ENCODE assay signal across 13 mouse cellular contexts in genomic region chr2:122337291-122337690, GRCm38 (mm10). TPM values are rescaled to one million over a fixed set of nuclear protein-coding genes. Genes with fewer than 3 reads are reported as not detected.
A peak's percentile ranks its signal among the peaks of the same experiment; 100 is the strongest.
DNase-seq lines count a peak whose midpoint lies in the region; ATAC-seq lines count a peak whose summit lies in the region.
"Had no signal": no experiment of that assay in that cellular context is flagged by ENCODE, and none has a peak within 500 bp of the region (broad histone marks: within the 10 kb centered on the region; RNA-seq: fewer than 3 reads in every experiment).

No protein-coding gene starts in this region.

- H3K27me3 ChIP-seq in heart, embryonic 15.5 days, result peaks cover 4% of the 10 kb centered on the region; the same call in 1 of the 2 replicates
- H3K27me3 ChIP-seq in embryonic facial prominence, embryonic 11.5 days (ENCODE audit: control insufficient read depth, insufficient read depth, low read length), result no peaks in the 10 kb centered on the region
- H3K27me3 ChIP-seq in hindbrain, embryonic 13.5 days, result peaks cover 8% of the 10 kb centered on the region; the same call in 1 of the 2 replicates
- H3K27me3 ChIP-seq in midbrain, embryonic 15.5 days (replicated peaks), result no peaks in the 10 kb centered on the region

- no peaks in the 10 kb centered on the region for H3K9me3 ChIP-seq in heart, embryonic 15.5 days (replicated peaks)
- H3K9me3 ChIP-seq in embryonic facial prominence, embryonic 11.5 days (replicated peaks; ENCODE audit: control insufficient read depth, low read length), result no peaks in the 10 kb centered on the region
- H3K9me3 ChIP-seq in hindbrain, embryonic 13.5 days, result no peaks in the 10 kb centered on the region
- no peaks in the 10 kb centered on the region for H3K9me3 ChIP-seq in midbrain, embryonic 15.5 days

- H3K27ac ChIP-seq in heart, embryonic 15.5 days, result no peak overlapping the region
- H3K27ac ChIP-seq in embryonic facial prominence, embryonic 11.5 days (replicated peaks; ENCODE audit: low read depth, low read length), result no peak overlapping the region
- H3K27ac ChIP-seq in hindbrain, embryonic 13.5 days, result no peak overlapping the region
- H3K27ac ChIP-seq in midbrain, embryonic 15.5 days, result no peak overlapping the region

- no peak overlapping the region for H3K9ac ChIP-seq in heart, embryonic 15.5 days
- H3K9ac ChIP-seq in embryonic facial prominence, embryonic 11.5 days (replicated peaks; ENCODE audit: low read length), result no peak overlapping the region
- no peak overlapping the region for H3K9ac ChIP-seq in hindbrain, embryonic 13.5 days
- no peak overlapping the region for H3K9ac ChIP-seq in midbrain, embryonic 15.5 days

- no peak for ATAC-seq in heart, embryonic 15.5 days (replicated peaks; ENCODE audit: insufficient number of reproducible peaks, insufficient read depth, low FRiP score, low read depth)
- no peak for ATAC-seq in embryonic facial prominence, embryonic 11.5 days (replicated peaks; ENCODE audit: insufficient number of reproducible peaks, low FRiP score, low TSS enrichment, low read depth)
- ATAC-seq in hindbrain, embryonic 13.5 days (ENCODE audit: low FRiP score), result no peak
- ATAC-seq in midbrain, embryonic 15.5 days (replicated peaks), result peak; percentile 49; the same call in 1 of the 2 replicates
- ATAC-seq: activated CD4-positive, CD25-positive, alpha-beta regulatory T cell, adult 4 months had no signal

- no peak for DNase-seq in heart, adult 9 months (ENCODE audit: low spot score in 2 of 2)
- no peak for DNase-seq in embryonic facial prominence, embryonic 11.5 days (ENCODE audit: low spot score)
- DNase-seq in adrenal gland, adult 2 months, result no peak
- DNase-seq in adrenal gland, postnatal 14 days, result no peak
- DNase-seq in Muller cell, postnatal 12 days (ENCODE audit: inconsistent ontology term), result no peak
- DNase-seq: heart, adult 11 months; kidney, adult 18-20 months; lung, postnatal 14 days had no signal

- no peaks in the 10 kb centered on the region for H3K36me3 ChIP-seq in heart, embryonic 15.5 days
- no peaks in the 10 kb centered on the region for H3K36me3 ChIP-seq in embryonic facial prominence, embryonic 11.5 days (replicated peaks; ENCODE audit: control insufficient read depth, insufficient read depth, low read depth, low read length)
- no peaks in the 10 kb centered on the region for H3K36me3 ChIP-seq in hindbrain, embryonic 13.5 days
- no peaks in the 10 kb centered on the region for H3K36me3 ChIP-seq in midbrain, embryonic 15.5 days (replicated peaks)

- peak overlapping the region; percentile 11; the same call in 1 of the 2 replicates for H3K4me2 ChIP-seq in heart, embryonic 15.5 days
- H3K4me2 ChIP-seq in embryonic facial prominence, embryonic 11.5 days (ENCODE audit: low read depth, low read length), result peak overlapping the region; percentile 3; the same call in 1 of the 2 replicates
- peak overlapping the region; percentile 36 for H3K4me2 ChIP-seq in hindbrain, embryonic 13.5 days
- peak overlapping the region; percentile 27; the same call in 1 of the 2 replicates for H3K4me2 ChIP-seq in midbrain, embryonic 15.5 days

- H3K4me3 ChIP-seq in heart, embryonic 15.5 days, result no peak overlapping the region
- H3K4me3 ChIP-seq in embryonic facial prominence, embryonic 11.5 days (ENCODE audit: low read depth, low read length), result no peak overlapping the region
- H3K4me3 ChIP-seq in hindbrain, embryonic 13.5 days, result no peak overlapping the region
- H3K4me3 ChIP-seq in midbrain, embryonic 15.5 days, result peak overlapping the region; percentile 16
- H3K4me3 ChIP-seq: erythroblast, embryonic 14.5 days had no signal

- peaks cover 8% of the 10 kb centered on the region for H3K4me1 ChIP-seq in heart, embryonic 15.5 days (replicated peaks)
- H3K4me1 ChIP-seq in embryonic facial prominence, embryonic 11.5 days (ENCODE audit: control insufficient read depth, insufficient read depth, low read length), result no peaks in the 10 kb centered on the region
- no peaks in the 10 kb centered on the region for H3K4me1 ChIP-seq in hindbrain, embryonic 13.5 days (replicated peaks)
- no peaks in the 10 kb centered on the region for H3K4me1 ChIP-seq in midbrain, embryonic 15.5 days

- WGBS in heart, embryonic 15.5 days, result 61% methylated on average over 21 of the region's 21 CpGs
- WGBS in embryonic facial prominence, embryonic 11.5 days, result 63% methylated on average over 21 of the region's 21 CpGs
- WGBS in hindbrain, embryonic 13.5 days, result 61% methylated on average over 21 of the region's 21 CpGs
- WGBS in midbrain, embryonic 15.5 days, result 64% methylated on average over 21 of the region's 21 CpGs

RNA-seq across cellular contexts. Expression of gene Duox1, which starts 21.8 kb away (rescaled TPM):
- polyA plus RNA-seq in heart, embryonic 15.5 days (2015; fragmentation: Nextera tagmentation; extraction: Ambion mirVana), result 0.03 and 0.04 TPM in 2 replicates
- 0.06 and 0.10 TPM in 2 replicates for polyA plus RNA-seq in embryonic facial prominence, embryonic 11.5 days (2014; fragmentation: Nextera tagmentation; extraction: Ambion mirVana)
- polyA plus RNA-seq in hindbrain, embryonic 13.5 days (2015; fragmentation: Nextera tagmentation; extraction: Ambion mirVana), result 0.13 and 0.16 TPM in 2 replicates
- polyA plus RNA-seq in midbrain, embryonic 15.5 days (2015; fragmentation: Nextera tagmentation; extraction: Ambion mirVana), result 0.08 and 0.13 TPM in 2 replicates
- not detected for total RNA-seq in adrenal gland, adult 2 months (2021)
- polyA plus RNA-seq in adrenal gland, adult 2 months (2012; rRNA removed), result 0.07 and 0.17 TPM in 2 replicates
- total RNA-seq in adrenal gland, postnatal 14 days (2021), result 0.08 TPM in 1 of 2 replicates, not detected in the other
- polyA plus RNA-seq: activated CD4-positive, CD25-positive, alpha-beta regulatory T cell, adult 4 months; erythroblast, embryonic 14.5 days had no signal

RNA-seq across cellular contexts. Expression of gene Duoxa1, which starts 23.8 kb away (rescaled TPM):
- 1.2 TPM in 1 of 2 replicates, not detected in the other for polyA plus RNA-seq in heart, embryonic 15.5 days (2015; fragmentation: Nextera tagmentation; extraction: Ambion mirVana)
- polyA plus RNA-seq in embryonic facial prominence, embryonic 11.5 days (2014; fragmentation: Nextera tagmentation; extraction: Ambion mirVana), result 0.90 TPM in 1 of 2 replicates, not detected in the other
- 0.13 TPM in 1 of 2 replicates, not detected in the other for polyA plus RNA-seq in hindbrain, embryonic 13.5 days (2015; fragmentation: Nextera tagmentation; extraction: Ambion mirVana)
- 0.30 and 0.32 TPM in 2 replicates for polyA plus RNA-seq in midbrain, embryonic 15.5 days (2015; fragmentation: Nextera tagmentation; extraction: Ambion mirVana)
- under 1 TPM in 1 of 2 experiments, not detected in 1; 0.31 TPM for total RNA-seq in adrenal gland, adult 2 months (2021)
- polyA plus RNA-seq in adrenal gland, adult 2 months (2012; rRNA removed), result 0.58 and 0.97 TPM in 2 replicates
- 0.41 TPM in 1 of 2 replicates, not detected in the other for total RNA-seq in adrenal gland, postnatal 14 days (2021)
- polyA plus RNA-seq: erythroblast, embryonic 14.5 days had no signal

RNA-seq across cellular contexts. Expression of gene Shf, which starts 31.7 kb away (rescaled TPM):
- polyA plus RNA-seq in heart, embryonic 15.5 days (2015; fragmentation: Nextera tagmentation; extraction: Ambion mirVana), result 2.0 and 2.7 TPM in 2 replicates
- polyA plus RNA-seq in embryonic facial prominence, embryonic 11.5 days (2014; fragmentation: Nextera tagmentation; extraction: Ambion mirVana), result 7.5 and 8.6 TPM in 2 replicates
- 12.9 and 13.5 TPM in 2 replicates for polyA plus RNA-seq in hindbrain, embryonic 13.5 days (2015; fragmentation: Nextera tagmentation; extraction: Ambion mirVana)
- 12.0 and 13.3 TPM in 2 replicates for polyA plus RNA-seq in midbrain, embryonic 15.5 days (2015; fragmentation: Nextera tagmentation; extraction: Ambion mirVana)
- 10 to 100 TPM in 1 of 2 experiments, 1 to 10 TPM in 1; 6.0 to 13.0 TPM for total RNA-seq in adrenal gland, adult 2 months (2021)
- polyA plus RNA-seq in adrenal gland, adult 2 months (2012; rRNA removed), result 12.3 and 15.9 TPM in 2 replicates
- 11.7 and 14.6 TPM in 2 replicates for total RNA-seq in adrenal gland, postnatal 14 days (2021)

RNA-seq across cellular contexts. Expression of gene Duoxa2, which starts 38.6 kb away (rescaled TPM):
- polyA plus RNA-seq in heart, embryonic 15.5 days (2015; fragmentation: Nextera tagmentation; extraction: Ambion mirVana), result not detected in 2 replicates
- polyA plus RNA-seq in embryonic facial prominence, embryonic 11.5 days (2014; fragmentation: Nextera tagmentation; extraction: Ambion mirVana), result not detected in 2 replicates
- polyA plus RNA-seq in hindbrain, embryonic 13.5 days (2015; fragmentation: Nextera tagmentation; extraction: Ambion mirVana), result not detected in 2 replicates
- 0.17 and 0.20 TPM in 2 replicates for polyA plus RNA-seq in midbrain, embryonic 15.5 days (2015; fragmentation: Nextera tagmentation; extraction: Ambion mirVana)
- not detected for total RNA-seq in adrenal gland, adult 2 months (2021)
- polyA plus RNA-seq in adrenal gland, adult 2 months (2012; rRNA removed), result 0.08 TPM in 1 of 2 replicates, not detected in the other
- not detected in 2 replicates for total RNA-seq in adrenal gland, postnatal 14 days (2021)
- polyA plus RNA-seq: activated CD4-positive, CD25-positive, alpha-beta regulatory T cell, adult 4 months; erythroblast, embryonic 14.5 days had no signal

RNA-seq across cellular contexts. Expression of gene Duox2, which starts 39.0 kb away (rescaled TPM):
- 0.05 and 0.13 TPM in 2 replicates for polyA plus RNA-seq in heart, embryonic 15.5 days (2015; fragmentation: Nextera tagmentation; extraction: Ambion mirVana)
- not detected in 2 replicates for polyA plus RNA-seq in embryonic facial prominence, embryonic 11.5 days (2014; fragmentation: Nextera tagmentation; extraction: Ambion mirVana)
- polyA plus RNA-seq in hindbrain, embryonic 13.5 days (2015; fragmentation: Nextera tagmentation; extraction: Ambion mirVana), result not detected in 2 replicates
- polyA plus RNA-seq in midbrain, embryonic 15.5 days (2015; fragmentation: Nextera tagmentation; extraction: Ambion mirVana), result not detected in 2 replicates
- under 1 TPM in 1 of 2 experiments, not detected in 1; 0.07 TPM for total RNA-seq in adrenal gland, adult 2 months (2021)
- 0.04 and 0.06 TPM in 2 replicates for polyA plus RNA-seq in adrenal gland, adult 2 months (2012; rRNA removed)
- total RNA-seq in adrenal gland, postnatal 14 days (2021), result 0.07 and 0.11 TPM in 2 replicates
- polyA plus RNA-seq: activated CD4-positive, CD25-positive, alpha-beta regulatory T cell, adult 4 months; erythroblast, embryonic 14.5 days had no signal
